15 mouse cellular contexts compared by ENCODE assay signal in the genomic region with DNA sequence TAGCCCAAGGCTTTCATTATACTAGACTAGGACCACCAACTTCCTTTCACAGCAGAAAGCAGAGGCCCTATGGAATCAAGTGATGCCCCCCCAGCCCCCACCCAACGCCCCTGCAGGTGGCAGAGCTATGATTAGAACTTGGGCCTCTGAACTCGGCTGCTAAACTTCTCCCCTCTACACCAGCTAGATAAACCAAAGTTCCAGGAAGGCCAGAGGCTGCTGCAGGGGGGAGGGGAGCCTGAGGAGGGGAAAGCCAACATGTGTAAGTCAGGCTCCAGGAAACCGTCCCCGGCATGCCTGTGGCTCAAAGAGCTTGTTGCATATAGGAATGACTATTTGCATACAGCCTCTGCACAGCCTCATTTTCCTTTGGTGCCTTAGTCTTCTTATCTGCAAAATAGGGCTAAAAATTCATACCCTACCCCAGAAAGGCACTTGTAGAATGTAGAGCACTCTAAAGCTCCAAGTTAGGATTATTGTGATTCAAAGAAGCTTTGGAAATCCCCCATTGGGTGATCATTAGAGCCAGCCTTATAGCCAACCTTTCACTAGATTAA. TPM values are rescaled to one million over a fixed set of nuclear protein-coding genes. Genes with fewer than 3 reads are reported as not detected.
DNase-seq lines count a peak whose midpoint lies in the region; ATAC-seq and TF ChIP-seq lines count a peak whose summit lies in the region.
"Had no signal": no experiment of that assay in that cellular context is flagged by ENCODE, and none has a peak within 500 bp of the region (broad histone marks: within the 10 kb centered on the region; RNA-seq: fewer than 3 reads in every experiment).

No protein-coding gene starts in this region.

- peak overlapping the region; percentile 98 for H3K4me3 ChIP-seq in erythroblast, embryonic 14.5 days (replicated peaks)
- H3K4me3 ChIP-seq in stomach, embryonic 15.5 days (replicated peaks): no peak overlapping the region
- no peak overlapping the region for H3K4me3 ChIP-seq in stomach, postnatal 0 days (ENCODE audit: low read depth, low read length)
- H3K4me3 ChIP-seq: myocyte had no signal

- peaks cover 30% of the 10 kb centered on the region for H3K36me3 ChIP-seq in erythroblast, embryonic 14.5 days (ENCODE audit: control insufficient read depth)
- H3K36me3 ChIP-seq in stomach, embryonic 15.5 days: no peaks in the 10 kb centered on the region
- H3K36me3 ChIP-seq in stomach, postnatal 0 days (ENCODE audit: control insufficient read depth, insufficient read depth, low read length): no peaks in the 10 kb centered on the region
- H3K36me3 ChIP-seq: embryonic facial prominence, embryonic 15.5 days had no signal

- no peak overlapping the region for H3K4me2 ChIP-seq in stomach, embryonic 15.5 days
- H3K4me2 ChIP-seq in stomach, postnatal 0 days (replicated peaks; ENCODE audit: low read depth): no peak overlapping the region

- no peak overlapping the region for H3K27ac ChIP-seq in stomach, embryonic 15.5 days
- H3K27ac ChIP-seq in stomach, postnatal 0 days (replicated peaks): no peak overlapping the region
- H3K27ac ChIP-seq: embryonic facial prominence, embryonic 15.5 days; hindbrain, embryonic 14.5 days had no signal

- peaks cover 7% of the 10 kb centered on the region; the same call in 1 of the 2 replicates for H3K9me3 ChIP-seq in erythroblast, embryonic 14.5 days (ENCODE audit: control insufficient read depth, low read length)
- H3K9me3 ChIP-seq in stomach, embryonic 15.5 days: no peaks in the 10 kb centered on the region
- H3K9me3 ChIP-seq in stomach, postnatal 0 days (ENCODE audit: control insufficient read depth, low read length): no peaks in the 10 kb centered on the region
- H3K9me3 ChIP-seq: embryonic facial prominence, embryonic 15.5 days had no signal

- H3K4me1 ChIP-seq in erythroblast, embryonic 14.5 days (ENCODE audit: control insufficient read depth): peaks cover 73% of the 10 kb centered on the region
- H3K4me1 ChIP-seq in stomach, embryonic 15.5 days: peaks cover 9% of the 10 kb centered on the region
- no peaks in the 10 kb centered on the region for H3K4me1 ChIP-seq in stomach, postnatal 0 days (replicated peaks; ENCODE audit: control insufficient read depth, insufficient read depth)

- H3K9ac ChIP-seq in stomach, embryonic 15.5 days: no peak overlapping the region
- H3K9ac ChIP-seq in stomach, postnatal 0 days (ENCODE audit: low read length): no peak overlapping the region
- H3K9ac ChIP-seq: embryonic facial prominence, embryonic 15.5 days; forebrain, postnatal 0 days; hindbrain, embryonic 14.5 days had no signal

- TF ChIP-seq EP300 in stomach, postnatal 0 days (optimal IDR thresholded peaks at IDR 0.05): no peak

- WGBS in stomach, embryonic 15.5 days: 42% methylated on average over 4 of the region's 4 CpGs
- 47% methylated on average over 4 of the region's 4 CpGs for WGBS in stomach, postnatal 0 days

- no peak for ATAC-seq in erythroblast, adult 5-6 weeks (replicated peaks; ENCODE audit: low FRiP score, poor library complexity, severe bottlenecking)
- ATAC-seq in stomach, embryonic 15.5 days (ENCODE audit: insufficient read depth, low FRiP score, low read depth): peak; percentile 32; the same call in 1 of the 2 replicates
- no peak for ATAC-seq in stomach, postnatal 0 days (ENCODE audit: low FRiP score, low TSS enrichment)
- no peak for ATAC-seq in frontal cortex, adult (ENCODE audit: low TSS enrichment)
- no peak for ATAC-seq in activated CD4-positive, CD25-positive, alpha-beta regulatory T cell, adult 4 months
- ATAC-seq: forebrain, postnatal 0 days had no signal

- no peaks in the 10 kb centered on the region; the same call in 1 of the 2 replicates for H3K27me3 ChIP-seq in erythroblast, embryonic 14.5 days (ENCODE audit: control insufficient read depth)
- H3K27me3 ChIP-seq in stomach, embryonic 15.5 days (replicated peaks): peaks cover 6% of the 10 kb centered on the region; the same call in 1 of the 2 replicates
- no peaks in the 10 kb centered on the region for H3K27me3 ChIP-seq in stomach, postnatal 0 days (ENCODE audit: control insufficient read depth, insufficient read depth, low read length)

- TF ChIP-seq CTCF in stomach, postnatal 0 days (IDR thresholded peaks at IDR 0.05; ENCODE audit: low read depth): no peak

- DNase-seq in stomach, postnatal 0 days (ENCODE audit: low spot score): no peak
- peak; percentile 92 for DNase-seq in liver
- no peak for DNase-seq in cerebellum, adult 8-10 months
- DNase-seq: forebrain, postnatal 0 days; kidney, adult 8-10 months; lung, adult 18-20 months; right cerebral cortex, postnatal 25 days had no signal

RNA-seq across cellular contexts. Expression of gene Cited4, which starts 1.1 kb away (rescaled TPM):
- polyA plus RNA-seq in erythroblast, embryonic 14.5 days (2012): 171 and 228 TPM in 2 replicates
- 1.7 and 2.5 TPM in 2 replicates for total RNA-seq in erythroblast, adult 5-6 weeks (2015; ENCODE audit: low replicate concordance)
- 5.4 and 7.0 TPM in 2 replicates for total RNA-seq in erythroblast, adult 5-6 weeks (2017; ENCODE audit: low replicate concordance)
- polyA plus RNA-seq in stomach, embryonic 15.5 days (2015; fragmentation: Nextera tagmentation; extraction: Ambion mirVana): 8.4 and 13.2 TPM in 2 replicates
- polyA plus RNA-seq in stomach, postnatal 0 days (2015; fragmentation: Nextera tagmentation; extraction: Ambion mirVana): 29.8 and 31.8 TPM in 2 replicates
- under 1 TPM in 1 of 2 experiments, not detected in 1; 0.62 TPM for polyA plus RNA-seq in activated CD4-positive, CD25-positive, alpha-beta regulatory T cell, adult 4 months (2017; shearing (Covaris generic))
- polyA plus RNA-seq: myocyte had no signal
